Mouse (Mus musculus): ENCODE measurements around the gene Trio. TPM values are rescaled to one million over a fixed set of nuclear protein-coding genes. Genes with fewer than 3 reads are reported as not detected.

The Trio gene
- total RNA-seq, 2 experiments from 2014 or later = 26.4 to 32.8 TPM

DNA sequence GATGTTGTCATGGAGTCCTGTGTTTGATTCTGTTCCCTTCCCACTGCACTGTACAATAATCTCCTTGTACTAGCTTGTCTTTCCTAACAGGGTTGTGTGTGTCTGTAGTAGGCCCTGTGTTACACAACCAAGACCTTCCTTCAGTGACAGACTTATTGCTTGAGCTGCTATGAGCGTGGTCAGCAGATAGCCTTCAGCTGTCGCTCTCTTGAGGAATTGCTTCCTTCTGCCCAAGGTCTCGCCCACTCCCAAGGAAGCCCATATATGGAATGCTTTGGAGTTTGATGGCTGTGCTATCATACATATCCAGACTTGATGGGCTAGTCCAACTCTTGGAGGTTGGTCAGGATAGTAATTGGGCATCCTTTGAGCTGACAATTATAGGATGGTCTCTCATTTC lies 22.1 kb upstream of the Trio start:
- intact Hi-C loops (cut with DNase I) = no loop called here

GRCm38 (mm10) chr15:28041158-28041865 lies 15.7 kb upstream of the Trio start:
- no peak for DNase-seq
- intact Hi-C loops (cut with DNase I) = no loop called here

More for the DNA sequence above, 22.1 kb upstream of the Trio start:
- DNase-seq = no peak

- no peak for DNase-seq
- intact Hi-C loops (cut with DNase I) = loop anchor here (10.0 kb wide), 1 partner anchor 137 kb away; no protein-coding TSS in a partner anchor
Measured at GRCm38 (mm10) chr15:28037651-28038050, 12.0 kb upstream of the Trio start.

DNA sequence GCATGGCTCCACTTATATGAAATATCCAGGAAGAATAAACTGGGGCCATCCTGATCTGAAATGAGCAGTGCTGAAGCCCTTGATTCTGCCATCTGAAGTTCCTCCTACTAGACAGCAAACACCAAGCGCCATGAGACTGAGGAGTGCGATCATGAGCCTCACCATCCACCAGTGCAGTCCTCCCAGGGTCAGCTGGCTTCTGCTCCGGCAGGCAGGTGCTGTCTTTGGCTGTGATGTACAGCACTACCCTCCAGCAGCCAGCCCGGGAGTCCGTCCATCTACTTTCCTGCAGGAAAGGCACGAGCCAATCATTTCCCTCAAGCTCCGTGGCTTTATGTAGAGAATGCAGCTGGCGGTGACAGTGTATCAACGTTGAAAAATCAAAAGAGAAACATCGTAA lies 10.0 kb upstream of the Trio start:
- DNase-seq = no peak
- intact Hi-C loops (cut with DNase I) = loop anchor here (10.0 kb wide), 1 partner anchor 139 kb away; no protein-coding TSS in a partner anchor

- intact Hi-C loops (cut with DNase I) = loop anchor here (10.0 kb wide), 1 partner anchor 140 kb away; no protein-coding TSS in a partner anchor
- no peak for DNase-seq
Measured at GRCm38 (mm10) chr15:28034636-28035035, 9.0 kb upstream of the Trio start.

DNA sequence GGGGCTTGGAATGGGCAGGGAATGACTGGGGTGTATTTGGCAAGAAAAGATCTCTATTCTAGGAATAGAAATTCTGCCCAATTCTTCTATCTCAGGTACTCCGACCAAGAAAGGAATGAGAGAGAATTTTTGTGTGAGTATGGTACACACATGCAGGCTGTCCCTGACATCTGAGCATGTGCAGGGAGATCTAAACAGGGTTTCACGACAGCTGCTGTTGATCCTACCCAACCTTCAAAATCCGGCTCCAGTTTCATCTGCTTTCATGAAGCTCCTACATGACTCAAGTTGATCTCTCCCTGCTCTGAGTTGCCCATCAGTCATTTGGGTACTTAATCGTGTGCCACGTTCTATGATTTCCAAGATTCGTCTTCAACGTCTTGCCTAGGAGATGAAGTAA lies 3.7 kb upstream of the Trio start:
- intact Hi-C loops (cut with DNase I) = loop anchor here (5.0 kb wide), 1 partner anchor 38 kb away; no protein-coding TSS in a partner anchor
- DNase-seq = no peak

DNA sequence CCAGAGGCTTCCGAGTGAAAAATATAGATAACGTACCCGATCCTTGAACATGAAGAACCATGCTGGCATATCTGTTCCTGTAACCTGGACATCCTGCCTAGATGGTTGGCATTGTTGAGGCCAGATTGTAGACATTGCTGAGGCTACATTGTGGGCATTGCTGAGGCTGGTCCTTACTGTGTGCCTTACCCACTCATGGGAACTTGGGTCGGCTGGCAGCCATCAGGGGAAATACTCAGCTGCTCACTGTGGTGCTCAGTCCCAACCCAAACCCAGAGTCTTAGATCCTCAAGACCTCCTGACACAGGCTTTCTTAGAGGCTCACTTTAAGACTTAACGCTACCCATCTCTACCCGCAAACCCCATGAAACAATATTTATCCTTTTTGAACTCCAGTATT lies 2.9 kb upstream of the Trio start:
- intact Hi-C loops (cut with DNase I) = loop anchor here (5.0 kb wide), 1 partner anchor 39 kb away; no protein-coding TSS in a partner anchor
- DNase-seq = no peak

DNA sequence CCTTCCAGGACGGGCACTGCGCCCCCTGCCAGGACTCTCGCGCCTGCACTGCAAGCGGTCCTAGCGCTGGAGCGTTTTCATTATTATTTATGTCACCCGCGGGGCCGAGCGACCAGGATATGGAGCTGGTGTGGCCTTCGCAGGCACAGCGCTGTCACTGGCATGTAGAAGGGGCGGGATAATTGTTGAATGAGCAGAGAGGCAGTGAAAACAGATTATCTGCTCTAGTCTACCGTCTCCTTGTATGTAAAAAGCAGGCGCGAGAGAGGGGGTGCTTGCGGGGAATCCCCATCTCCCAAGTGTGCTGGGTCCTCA lies 476 bp upstream of the Trio start:
- no peak for DNase-seq
- intact Hi-C loops (cut with DNase I) = loop anchor here (5.0 kb wide), 1 partner anchor 41 kb away; no protein-coding TSS in a partner anchor

DNA sequence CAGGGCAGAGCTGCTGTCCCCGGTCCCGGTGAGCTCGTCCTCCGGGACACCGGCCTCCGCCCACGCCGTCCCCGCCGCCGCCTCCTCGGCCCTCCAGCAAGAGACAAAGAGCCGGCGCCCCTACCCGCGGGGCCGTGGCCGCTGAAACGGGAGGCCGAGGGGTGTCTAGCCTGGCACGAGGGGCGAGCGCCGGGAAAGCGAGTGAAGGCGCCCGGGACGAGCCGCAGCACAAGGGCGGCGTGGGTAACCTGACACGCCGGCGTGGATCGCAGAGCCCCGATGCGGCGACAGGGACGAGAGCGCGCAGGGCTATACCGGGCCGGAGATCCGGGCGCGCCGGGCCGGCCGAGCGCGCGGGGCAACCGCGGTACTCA lies 696 bp downstream of the Trio start:
- peak; percentile 30 to 58 for DNase-seq
- intact Hi-C loops (cut with DNase I) = loop anchor here (2.0 to 5.0 kb wide), 2 partner anchors 42 to 106 kb away; no protein-coding TSS in a partner anchor

DNA sequence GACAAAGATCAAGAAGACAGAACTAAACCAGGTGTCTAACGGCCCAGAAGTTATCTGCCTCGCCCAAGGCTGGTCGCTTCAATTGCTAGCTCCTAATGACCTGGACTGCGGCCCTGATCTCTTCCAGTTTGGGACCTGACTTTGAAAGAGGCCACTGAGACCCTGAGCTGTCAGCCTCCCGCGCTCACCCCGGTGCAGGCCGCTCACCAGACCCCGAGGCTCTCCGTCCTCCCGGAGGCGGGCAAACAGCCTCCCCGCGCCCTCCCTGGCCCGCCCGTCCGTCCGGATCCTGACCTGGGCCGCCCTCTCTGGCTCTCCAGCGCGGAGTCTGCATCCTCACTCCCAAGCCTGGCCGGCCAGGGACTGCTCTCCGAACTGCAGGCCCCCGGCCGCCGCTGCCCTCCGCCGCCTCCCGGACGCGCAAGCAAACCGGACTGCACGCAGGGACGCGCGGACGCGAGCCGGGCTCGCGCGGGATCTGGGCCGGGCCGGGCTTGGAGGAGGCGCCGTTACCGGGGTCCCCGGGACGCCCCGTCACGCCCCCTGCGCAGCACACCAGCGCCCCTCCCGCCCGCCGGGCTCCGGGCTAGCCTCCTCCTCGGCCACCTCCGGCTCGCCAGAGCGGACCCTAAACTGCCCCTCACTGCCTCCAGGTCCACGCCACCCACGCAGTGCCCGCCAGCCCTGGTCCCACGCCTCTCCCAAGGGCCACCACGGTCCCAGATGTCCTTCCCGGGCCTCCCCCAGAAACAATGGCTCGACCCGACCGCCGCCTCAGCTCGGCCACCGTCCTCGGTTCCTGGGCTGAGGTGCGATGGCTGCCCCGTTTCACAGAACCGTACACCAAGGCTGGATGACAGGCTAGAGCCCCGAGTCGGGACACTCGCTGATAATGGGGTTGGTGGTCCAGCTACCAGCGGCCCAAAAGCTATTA lies 1.4 kb downstream of the Trio start:
- peak; percentile 63 to 70 for DNase-seq
- intact Hi-C loops (cut with DNase I) = loop anchor here (2.0 kb wide), 1 partner anchor 105 kb away; no protein-coding TSS in a partner anchor

- intact Hi-C loops (cut with DNase I) = loop anchor here (2.0 kb wide), 1 partner anchor 343 kb away; no protein-coding TSS in a partner anchor
- DNase-seq = no peak
Measured at GRCm38 (mm10) chr15:28021591-28022209, 3.9 kb downstream of the Trio start.

DNA sequence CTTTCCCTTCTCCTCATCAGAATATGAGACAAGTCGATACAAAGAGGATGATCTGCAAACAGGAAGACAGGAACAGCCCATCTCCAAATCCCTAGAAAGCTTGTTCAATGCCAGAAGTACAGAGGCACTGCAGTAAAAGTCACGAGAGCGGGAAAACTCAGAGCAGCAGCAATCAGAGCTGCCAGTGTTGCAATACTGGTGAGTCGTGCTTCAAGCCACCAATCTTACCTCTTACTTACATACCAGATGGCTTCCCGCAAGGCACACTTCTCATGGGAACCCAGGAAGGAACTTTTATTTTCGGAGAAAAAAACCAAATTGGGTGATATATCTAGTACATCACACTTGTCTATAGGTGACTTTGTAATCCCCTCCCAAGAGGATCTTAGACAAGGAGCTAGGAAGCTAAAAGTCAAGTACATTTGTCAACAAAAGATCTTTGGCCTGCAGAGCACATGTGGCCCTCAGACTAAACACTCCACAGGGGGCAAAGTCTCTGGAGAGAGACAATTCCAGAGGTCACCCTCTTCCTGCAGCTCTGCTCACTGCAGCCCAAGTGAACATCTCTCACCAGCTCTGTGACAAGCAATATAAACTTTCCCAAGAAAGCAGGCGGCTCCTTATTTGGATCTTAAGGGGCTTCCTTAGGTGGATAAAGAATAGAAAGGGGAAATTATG lies 6.1 kb downstream of the Trio start:
- intact Hi-C loops (cut with DNase I) = loop anchor here (2.0 to 5.0 kb wide), 2 partner anchors 37 to 341 kb away; no protein-coding TSS in a partner anchor

DNA sequence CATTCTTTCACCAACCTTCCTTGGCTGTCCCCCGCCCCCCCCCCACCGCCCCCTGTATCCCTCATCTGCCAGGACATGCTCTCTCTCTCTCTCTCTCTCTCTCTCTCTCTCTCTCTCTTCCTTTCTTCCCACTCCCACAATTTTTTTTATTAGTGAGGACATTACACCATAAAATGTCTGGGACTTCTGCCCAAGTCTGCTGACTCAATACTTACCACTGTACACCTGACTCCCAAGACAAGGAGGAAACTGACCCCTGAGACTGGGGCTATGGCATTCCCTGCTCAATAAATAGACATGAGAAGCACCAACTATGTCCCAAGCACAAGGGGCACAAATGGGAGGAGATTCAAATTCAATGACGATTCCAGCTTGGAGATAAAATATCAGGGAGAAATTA lies 18.1 kb downstream of the Trio start:
- DNase-seq = no peak
- intact Hi-C loops (cut with DNase I) = no loop called here

More for the DNA sequence above, 6.1 kb downstream of the Trio start:
- DNase-seq = no peak

GRCm38 (mm10) chr15:28004192-28004767 lies 21.4 kb downstream of the Trio start:
- intact Hi-C loops (cut with DNase I) = no loop called here
- no peak for DNase-seq

GRCm38 (mm10) chr15:28002515-28002914 lies 23.1 kb downstream of the Trio start:
- no peak for DNase-seq
- intact Hi-C loops (cut with DNase I) = no loop called here

DNA sequence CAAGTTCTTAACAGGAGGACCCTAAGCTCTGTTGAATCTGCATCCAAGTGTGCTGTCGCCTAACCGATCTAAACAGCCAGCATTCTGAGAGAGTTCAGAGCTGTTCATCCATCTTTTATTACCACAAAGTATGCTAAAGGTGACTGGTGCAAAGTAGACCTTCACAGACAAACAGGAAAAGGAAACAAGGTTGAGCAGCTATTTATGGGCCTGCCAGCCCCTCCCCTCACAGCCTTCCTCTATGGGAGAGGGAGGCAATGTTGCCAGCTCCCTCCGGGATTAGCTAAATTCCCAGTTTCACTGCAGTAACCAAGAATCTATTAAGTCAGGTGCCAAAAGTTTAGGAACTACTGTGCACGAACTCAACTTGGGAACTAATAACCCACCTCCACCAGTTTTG lies 24.3 kb downstream of the Trio start:
- DNase-seq = no peak
- intact Hi-C loops (cut with DNase I) = no loop called here

- DNase-seq = no peak
- intact Hi-C loops (cut with DNase I) = no loop called here
Measured at GRCm38 (mm10) chr15:27998621-27999359, 26.9 kb downstream of the Trio start.

- no peak for DNase-seq
- intact Hi-C loops (cut with DNase I) = no loop called here
Measured at GRCm38 (mm10) chr15:27997917-27998316, 27.7 kb downstream of the Trio start.

DNA sequence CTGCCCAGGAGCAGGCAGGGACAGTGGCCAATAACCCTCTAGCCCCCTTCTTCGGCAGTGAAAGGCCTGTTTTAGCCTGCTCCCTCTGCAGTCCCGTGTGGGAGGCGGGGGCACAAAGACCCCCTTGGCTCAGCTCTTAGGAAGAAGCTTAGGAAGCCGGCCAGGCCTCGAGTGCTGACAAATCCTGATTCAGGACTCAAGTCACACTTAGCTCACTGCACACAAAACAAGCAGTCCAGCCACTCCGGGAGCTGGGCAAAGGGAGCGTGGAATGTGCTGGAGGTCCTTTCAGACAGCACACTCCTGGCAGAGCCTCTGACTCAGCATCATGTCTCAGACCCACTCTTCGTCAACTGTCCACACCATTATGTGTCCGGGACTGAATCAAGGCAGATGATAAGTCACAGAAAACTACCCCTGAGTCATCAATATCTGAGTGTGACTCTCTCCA lies 28.2 kb downstream of the Trio start:
- no peak for DNase-seq
- intact Hi-C loops (cut with DNase I) = no loop called here

Measured in gastrocnemius, postnatal 36 days (tissue).